Mouse (Mus musculus) adrenal gland, postnatal 4 days (tissue): ENCODE measurements around the gene Ngdn. TPM values are rescaled to one million over a fixed set of nuclear protein-coding genes. Genes with fewer than 3 reads are reported as not detected.
"Not testable (repeated sequence)": the region's sequence is repeated elsewhere in the genome, so short reads cannot be mapped to it uniquely, and the experiment has no call there.

Experiments
- DNase-seq, 2 experiments: peaks; one replicate each; pipeline ENCODE4 v3.0.0; 2021 to 2022; ENCODE audit warnings: low spot score in 2 of 2, mixed read lengths in 2 of 2
- total RNA-seq, 2 experiments: library from RNA; stranded (reverse); gene quantifications; 2 replicates each; pipeline ENCODE4 v1.2.3; 2021

Gene Ngdn
- total RNA-seq, 2 experiments from 2014 or later: 44.2 to 47.5 TPM

GRCm38 (mm10) chr14:55027251-55027650 lies 12.0 kb downstream of the Ngdn start:
- no peak for DNase-seq

- DNase-seq: no peak
These were observed 12.4 kb downstream of the Ngdn start for GRCm38 (mm10) chr14:55027653-55028052.

GRCm38 (mm10) chr14:55028333-55028835 lies 13.1 kb downstream of the Ngdn start:
- DNase-seq: no peak

- no peak for DNase-seq
These were observed 13.9 kb downstream of the Ngdn start for GRCm38 (mm10) chr14:55029034-55029698.

- DNase-seq: no peak
These were observed 17.5 kb downstream of the Ngdn start for GRCm38 (mm10) chr14:55032695-55033225.

GRCm38 (mm10) chr14:55043694-55044093 lies 28.4 kb downstream of the Ngdn start:
- DNase-seq: not testable (repeated sequence)

GRCm38 (mm10) chr14:55047971-55048531 lies 32.8 kb downstream of the Ngdn start:
- no peak for DNase-seq

GRCm38 (mm10) chr14:55052496-55052895 lies 37.2 kb downstream of the Ngdn start:
- no peak for DNase-seq

GRCm38 (mm10) chr14:55053050-55053449 lies 37.8 kb downstream of the Ngdn start:
- no peak for DNase-seq

GRCm38 (mm10) chr14:55053708-55054190 lies 38.5 kb downstream of the Ngdn start:
- no peak for DNase-seq

- no peak for DNase-seq
These were observed 39.0 kb downstream of the Ngdn start for GRCm38 (mm10) chr14:55054191-55054749.

GRCm38 (mm10) chr14:55055167-55055834 lies 40.0 kb downstream of the Ngdn start:
- DNase-seq: peak; percentile 38 to 69

- DNase-seq: no peak
These were observed 43.8 kb downstream of the Ngdn start for GRCm38 (mm10) chr14:55059009-55059408.

GRCm38 (mm10) chr14:55059931-55060330 lies 44.7 kb downstream of the Ngdn start:
- DNase-seq: no peak

- no peak for DNase-seq
These were observed 46.6 kb downstream of the Ngdn start for GRCm38 (mm10) chr14:55061845-55062244.

- DNase-seq: no peak
These were observed 47.4 kb downstream of the Ngdn start for GRCm38 (mm10) chr14:55062626-55063025.

- DNase-seq: no peak
These were observed 47.9 kb downstream of the Ngdn start for GRCm38 (mm10) chr14:55063117-55063516.

- DNase-seq: no peak
These were observed 48.5 kb downstream of the Ngdn start for GRCm38 (mm10) chr14:55063581-55064381.

- no peak for DNase-seq
These were observed 49.5 kb downstream of the Ngdn start for GRCm38 (mm10) chr14:55064481-55065370.

- no peak for DNase-seq
These were observed 50.1 kb downstream of the Ngdn start for GRCm38 (mm10) chr14:55065391-55065790.
